ENCODE assay signal across 8 mouse cellular contexts in the genomic region with DNA sequence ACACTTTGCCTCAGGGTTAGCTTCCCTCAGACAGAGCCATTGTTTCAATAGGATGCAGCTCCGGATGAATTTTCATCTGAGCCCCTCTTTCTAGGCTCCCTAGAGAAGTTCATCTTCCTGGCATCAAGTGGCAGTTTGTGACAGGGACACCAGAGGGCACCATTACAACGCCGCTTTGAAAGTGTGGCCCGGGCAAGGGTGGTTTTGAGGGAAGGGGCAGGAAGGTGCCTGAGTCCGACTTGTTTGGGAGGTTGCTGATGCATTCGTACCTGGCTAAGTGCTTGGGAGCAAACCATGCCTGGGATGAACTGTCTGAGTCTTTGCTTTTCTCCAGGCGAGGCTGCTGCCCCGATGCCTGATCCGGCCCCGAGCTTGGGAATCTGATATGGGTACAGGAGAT. TPM values are rescaled to one million over a fixed set of nuclear protein-coding genes. Genes with fewer than 3 reads are reported as not detected.
DNase-seq lines count a peak whose midpoint lies in the region; ATAC-seq and TF ChIP-seq lines count a peak whose summit lies in the region.
"Not testable (repeated sequence)": the region's sequence is repeated elsewhere in the genome, so short reads cannot be mapped to it uniquely, and the experiment has no call there.

No protein-coding gene starts in this region.

- peaks cover 23% of the 10 kb centered on the region for H3K4me1 ChIP-seq in heart, adult 2 months (ENCODE audit: control insufficient read depth, insufficient read depth, low read length)
- peaks cover 42% of the 10 kb centered on the region for H3K4me1 ChIP-seq in intestine, embryonic 16.5 days (ENCODE audit: control insufficient read depth, insufficient read depth, low read length)
- peaks cover 71% of the 10 kb centered on the region for H3K4me1 ChIP-seq in limb, embryonic 12.5 days (replicated peaks)
- peaks cover 21% of the 10 kb centered on the region for H3K4me1 ChIP-seq in midbrain, embryonic 14.5 days (ENCODE audit: control insufficient read depth, insufficient read depth, low read length)

- H3K4me2 ChIP-seq in intestine, embryonic 16.5 days (ENCODE audit: low read depth, low read length); midbrain, embryonic 14.5 days (ENCODE audit: low read length): not testable (repeated sequence)
- H3K4me2 ChIP-seq in limb, embryonic 12.5 days: peak overlapping the region; percentile 32

- TF ChIP-seq POLR2A in heart, adult 2 months (IDR thresholded peaks at IDR 0.05; ENCODE audit: insufficient read depth, low read depth, low read length): not testable (repeated sequence)

- DNase-seq in 416B (ENCODE audit: low read depth) (peak; percentile 49), adipocyte (ENCODE audit: low spot score) (peak; percentile 83)
- peak; percentile 83 for DNase-seq in embryo, embryonic 10.5 days (ENCODE audit: low spot score)
- DNase-seq in heart, adult 2 months: peak; percentile 63 to 80
- DNase-seq in midbrain, embryonic 14.5 days: peak; percentile 82
- peak; percentile 81 for DNase-seq in splenic B cell, adult 2 months (ENCODE audit: low read depth, low spot score)

- H3K79me2 ChIP-seq in heart, adult 2 months (replicated peaks; ENCODE audit: control insufficient read depth, insufficient read depth, low read length): not testable (repeated sequence)

- not testable (repeated sequence) for H3K27ac ChIP-seq in heart, adult 2 months; midbrain, embryonic 14.5 days (replicated peaks; ENCODE audit: low read depth, low read length)
- peak overlapping the region; percentile 75 for H3K27ac ChIP-seq in intestine, embryonic 16.5 days (ENCODE audit: low read length)
- peak overlapping the region; percentile 96 for H3K27ac ChIP-seq in limb, embryonic 12.5 days

- not testable (repeated sequence) for H3K27me3 ChIP-seq in heart, adult 2 months (ENCODE audit: control insufficient read depth, insufficient read depth, low read length); intestine, embryonic 16.5 days (replicated peaks; ENCODE audit: control insufficient read depth, insufficient read depth, low read length); limb, embryonic 12.5 days; midbrain, embryonic 14.5 days (ENCODE audit: control insufficient read depth, insufficient read depth, low read length); splenic B cell, adult 2 months (ENCODE audit: control insufficient read depth, insufficient read depth, low read length, poor library complexity, severe bottlenecking)

- 34% methylated on average over 10 of the region's 10 CpGs for WGBS in heart, adult 2 months
- WGBS in intestine, embryonic 16.5 days: 46% methylated on average over 10 of the region's 10 CpGs
- 22% methylated on average over 10 of the region's 10 CpGs for whole genome bisulfite sequencing in limb, embryonic 12.5 days
- 58% methylated on average over 10 of the region's 10 CpGs for WGBS in midbrain, embryonic 14.5 days

- H3K9ac ChIP-seq in heart, adult 2 months (ENCODE audit: low read depth, low read length); intestine, embryonic 16.5 days (ENCODE audit: low read depth, low read length); limb, embryonic 12.5 days (replicated peaks); midbrain, embryonic 14.5 days (replicated peaks; ENCODE audit: low read length): not testable (repeated sequence)

- H3K4me3 ChIP-seq in heart, adult 2 months; intestine, embryonic 16.5 days (ENCODE audit: low read length); midbrain, embryonic 14.5 days (replicated peaks; ENCODE audit: low read depth, low read length): not testable (repeated sequence)
- 0 out of 2 replicates have a peak overlapping the region, but pooled peaks have one; percentile 1 for H3K4me3 ChIP-seq in limb, embryonic 12.5 days (replicated peaks)

- peak; percentile 73 for TF ChIP-seq CTCF in heart, adult 2 months (IDR thresholded peaks at IDR 0.05)

- H3K9me3 ChIP-seq in intestine, embryonic 16.5 days (ENCODE audit: control insufficient read depth, low read length); limb, embryonic 12.5 days; midbrain, embryonic 14.5 days (ENCODE audit: control insufficient read depth, low read length): not testable (repeated sequence)

- H3K36me3 ChIP-seq in heart, adult 2 months (ENCODE audit: control insufficient read depth, insufficient read depth, low read length); intestine, embryonic 16.5 days (ENCODE audit: control insufficient read depth, insufficient read depth, low read length); midbrain, embryonic 14.5 days (ENCODE audit: control insufficient read depth, insufficient read depth, low read length); splenic B cell, adult 2 months (ENCODE audit: control insufficient read depth, insufficient read depth, low read length, poor library complexity, severe bottlenecking): not testable (repeated sequence)
- peaks cover 41% of the 10 kb centered on the region for H3K36me3 ChIP-seq in limb, embryonic 12.5 days

- peak; percentile 73 for TF ChIP-seq EP300 in heart, adult 2 months (IDR thresholded peaks at IDR 0.05; ENCODE audit: insufficient read depth, low read depth, low read length)

- ATAC-seq in intestine, embryonic 16.5 days; midbrain, embryonic 14.5 days (ENCODE audit: low FRiP score, low TSS enrichment): not testable (repeated sequence)
- peak; percentile 7; the same call in 1 of the 2 replicates for ATAC-seq in limb, embryonic 12.5 days (ENCODE audit: insufficient number of reproducible peaks, insufficient read depth, low FRiP score, low TSS enrichment, low read depth)

- intact Hi-C loops in heart, adult 2 months (cut with DNase I): loop anchor here (1.0 to 5.0 kb wide), 3 partner anchors 50 to 200 kb away; a partner anchor contains a TSS

RNA-seq across cellular contexts. Expression of a gene that starts 5.3 kb away (rescaled TPM):
- total RNA-seq in heart, adult 2 months (2021): 10 to 100 TPM; 10.1 to 12.8 TPM
- 7.1 and 10.9 TPM in 2 replicates for polyA plus RNA-seq in heart, adult 2 months (2012; rRNA removed)
- 28.2 and 31.2 TPM in 2 replicates for polyA plus RNA-seq in intestine, embryonic 16.5 days (2015; fragmentation: Nextera tagmentation; extraction: Ambion mirVana)
- polyA plus RNA-seq in limb, embryonic 12.5 days (2016; fragmentation: Nextera tagmentation; extraction: Ambion mirVana): 47.1 TPM in 2 replicates
- polyA plus RNA-seq in midbrain, embryonic 14.5 days (2014; fragmentation: Nextera tagmentation; extraction: Ambion mirVana): 8.8 and 11.0 TPM in 2 replicates

RNA-seq across cellular contexts. Expression of a gene that starts 14.7 kb away (rescaled TPM):
- total RNA-seq in heart, adult 2 months (2021): under 1 TPM; 0.13 to 0.32 TPM
- 0.14 and 0.26 TPM in 2 replicates for polyA plus RNA-seq in heart, adult 2 months (2012; rRNA removed)
- polyA plus RNA-seq in intestine, embryonic 16.5 days (2015; fragmentation: Nextera tagmentation; extraction: Ambion mirVana): 18.9 and 23.0 TPM in 2 replicates
- polyA plus RNA-seq in limb, embryonic 12.5 days (2016; fragmentation: Nextera tagmentation; extraction: Ambion mirVana): 44.8 and 48.5 TPM in 2 replicates
- 2.5 and 5.6 TPM in 2 replicates for polyA plus RNA-seq in midbrain, embryonic 14.5 days (2014; fragmentation: Nextera tagmentation; extraction: Ambion mirVana)

RNA-seq across cellular contexts. Expression of a gene that starts 58.9 kb away (rescaled TPM):
- 1 to 10 TPM; 9.1 to 9.6 TPM for total RNA-seq in heart, adult 2 months (2021)
- polyA plus RNA-seq in heart, adult 2 months (2012; rRNA removed): 4.0 and 5.1 TPM in 2 replicates
- polyA plus RNA-seq in intestine, embryonic 16.5 days (2015; fragmentation: Nextera tagmentation; extraction: Ambion mirVana): 3.4 and 3.5 TPM in 2 replicates
- 5.6 and 5.8 TPM in 2 replicates for polyA plus RNA-seq in limb, embryonic 12.5 days (2016; fragmentation: Nextera tagmentation; extraction: Ambion mirVana)
- polyA plus RNA-seq in midbrain, embryonic 14.5 days (2014; fragmentation: Nextera tagmentation; extraction: Ambion mirVana): 5.4 and 6.1 TPM in 2 replicates
